Mouse (Mus musculus) thymus, postnatal 0 days (tissue): Measurements from ENCODE around the gene Sdad1. TPM values are rescaled to one million over a fixed set of nuclear protein-coding genes. Genes with fewer than 3 reads are reported as not detected.

Experiments used
- DNase-seq: peaks from one replicate; pipeline ENCODE4 v3.0.0-alpha.2; 2015; ENCODE audit warnings: low spot score
- polyA plus RNA-seq: library from polyadenylated mRNA; unstranded; fragments of >200 nt; fragmentation: Nextera tagmentation; extraction: Ambion mirVana; gene quantifications from 2 replicates; pipeline ENCODE4 v1.2.1, GENCODE M21; 2015

Sdad1 gene
- polyA plus RNA-seq, 1 experiment from 2014 or later = 41.4 TPM

GRCm38 (mm10) chr5:92240769-92241168, 69.5 kb downstream of the Sdad1 start:
- DNase-seq = no peak

GRCm38 (mm10) chr5:92239333-92240232, 70.7 kb downstream of the Sdad1 start:
- DNase-seq = peak; percentile 57

GRCm38 (mm10) chr5:92234939-92235557, 75.2 kb downstream of the Sdad1 start:
- DNase-seq = peak; percentile 59

Other genes starting within 250 kb of the Sdad1 start
- 239 and 240 TPM in 2 replicates for gene G3bp2, start 226.8 kb downstream of the Sdad1 start, polyA plus RNA-seq
- gene Uso1, start 172.5 kb downstream of the Sdad1 start, polyA plus RNA-seq = 32.6 and 43.5 TPM in 2 replicates
- gene U90926, start 95.1 kb downstream of the Sdad1 start, polyA plus RNA-seq = 0.48 and 0.63 TPM in 2 replicates
- gene Ppef2, start 54.2 kb downstream of the Sdad1 start, polyA plus RNA-seq = 1.1 and 1.5 TPM in 2 replicates
- gene Naaa, start 32.3 kb downstream of the Sdad1 start, polyA plus RNA-seq = 12.6 and 13.4 TPM in 2 replicates
- gene Cxcl9, start 17.6 kb upstream of the Sdad1 start, polyA plus RNA-seq = 2.9 and 4.2 TPM in 2 replicates
- 4.2 and 6.5 TPM in 2 replicates for gene Art3, start 21.3 kb upstream of the Sdad1 start, polyA plus RNA-seq
- 96.0 and 127 TPM in 2 replicates for gene Cxcl10, start 38.4 kb upstream of the Sdad1 start, polyA plus RNA-seq
- gene Nup54, start 124.7 kb upstream of the Sdad1 start, polyA plus RNA-seq = 44.2 and 44.6 TPM in 2 replicates
- 29.2 and 31.2 TPM in 2 replicates for gene Scarb2, start 196.4 kb upstream of the Sdad1 start, polyA plus RNA-seq
- gene Fam47e, start 244.6 kb upstream of the Sdad1 start, polyA plus RNA-seq = 0.29 TPM in 1 of 2 replicates, not detected in the other